Mouse (Mus musculus): Measurements from ENCODE around the gene Nipsnap2. TPM values are rescaled to one million over a fixed set of nuclear protein-coding genes. Genes with fewer than 3 reads are reported as not detected.

Nipsnap2 gene
- polyA plus RNA-seq, 1 experiment from 2014 or later, result 99.8 TPM

DNA sequence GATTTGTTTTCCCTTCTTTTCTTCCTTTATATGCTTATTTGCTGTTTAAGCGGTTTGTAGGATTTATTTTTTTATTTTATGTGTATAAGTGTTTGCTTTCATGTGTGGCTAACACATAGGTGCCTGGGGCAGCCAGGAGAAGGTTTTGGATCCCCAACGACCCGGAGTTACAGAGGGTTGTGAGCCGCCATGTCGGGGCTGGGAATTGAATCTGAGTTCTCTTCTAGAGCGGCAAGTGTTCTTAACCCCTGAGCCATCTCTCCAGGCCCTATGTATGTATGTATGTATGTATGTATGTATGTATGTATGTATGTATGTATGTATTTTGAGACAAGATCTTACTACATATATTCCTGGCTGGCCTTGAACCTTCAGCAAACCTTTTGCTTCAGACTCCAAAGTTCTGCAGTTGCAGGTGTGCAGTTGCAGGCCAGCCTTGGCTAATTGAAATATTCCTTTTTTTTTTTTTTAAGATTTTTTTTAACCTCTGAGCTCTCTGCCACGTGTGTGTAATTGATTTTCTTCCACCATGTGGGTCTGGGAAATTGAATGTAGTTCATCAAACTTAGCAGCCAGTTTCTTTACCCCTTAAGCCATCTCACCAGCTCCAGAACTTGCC is 1.0 kb downstream of the Nipsnap2 start:
- H3K4me2 ChIP-seq (replicated peaks; ENCODE audit: low read depth, low read length), result peak overlapping the region; percentile 66
- peak overlapping the region; percentile 97 for H3K27ac ChIP-seq (ENCODE audit: low read length)
- H3K9me3 ChIP-seq (ENCODE audit: low read length), result no peaks in the 10 kb centered on the region
- ATAC-seq, result no peak
- H3K27me3 ChIP-seq (replicated peaks; ENCODE audit: insufficient read depth, low read length), result no peaks in the 10 kb centered on the region
- DNase-seq (ENCODE audit: low spot score), result no peak
- TF ChIP-seq EP300 (IDR thresholded peaks at IDR 0.05) (no peak), CTCF (IDR thresholded peaks at IDR 0.05) (no peak)
- peak overlapping the region; percentile 89 for H3K4me3 ChIP-seq (ENCODE audit: low read depth, low read length)
- peaks cover 10% of the 10 kb centered on the region for H3K4me1 ChIP-seq (ENCODE audit: insufficient read depth, low read depth, low read length)
- no peaks in the 10 kb centered on the region for H3K36me3 ChIP-seq (ENCODE audit: insufficient read depth, low read length)
- H3K9ac ChIP-seq (replicated peaks; ENCODE audit: low read depth), result peak overlapping the region; percentile 89
- 21% methylated on average over 7 of the region's 7 CpGs for WGBS

DNA sequence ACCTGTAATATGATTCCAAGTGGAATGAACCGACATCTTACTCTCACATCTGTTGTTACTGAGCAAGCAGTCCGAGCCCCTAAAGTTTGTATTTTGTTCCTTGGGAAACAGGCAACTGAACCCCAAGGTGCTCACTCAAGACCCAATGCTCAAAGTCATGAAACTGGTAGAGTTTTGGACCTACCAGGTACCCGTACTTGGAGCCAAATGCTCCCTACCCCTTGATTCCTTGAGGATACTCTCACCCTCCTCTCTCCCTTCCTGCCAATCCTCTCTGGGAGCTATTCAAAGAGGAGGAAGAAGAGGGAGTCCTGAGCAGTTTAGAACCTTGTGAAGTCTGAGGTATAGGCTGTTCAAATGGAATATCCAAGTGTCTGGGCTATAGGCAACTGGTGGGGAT is 1.9 kb downstream of the Nipsnap2 start:
- Histone ChIP-seq H3K27me3 (replicated peaks; ENCODE audit: insufficient read depth, low read length) (no peaks in the 10 kb centered on the region), H3K4me1 (ENCODE audit: insufficient read depth, low read depth, low read length) (peaks cover 10% of the 10 kb centered on the region), H3K27ac (ENCODE audit: low read length) (no peak overlapping the region), H3K36me3 (ENCODE audit: insufficient read depth, low read length) (no peaks in the 10 kb centered on the region), H3K9me3 (ENCODE audit: low read length) (no peaks in the 10 kb centered on the region), H3K4me3 (ENCODE audit: low read depth, low read length) (no peak overlapping the region), H3K9ac (replicated peaks; ENCODE audit: low read depth) (no peak overlapping the region), H3K4me2 (replicated peaks; ENCODE audit: low read depth, low read length) (no peak overlapping the region)
- TF ChIP-seq CTCF (IDR thresholded peaks at IDR 0.05), result no peak
- no peak for TF ChIP-seq EP300 (IDR thresholded peaks at IDR 0.05)
- no peak for DNase-seq (ENCODE audit: low spot score)
- no peak for ATAC-seq
- WGBS, result 84% methylated on average over 3 of the region's 3 CpGs

DNA sequence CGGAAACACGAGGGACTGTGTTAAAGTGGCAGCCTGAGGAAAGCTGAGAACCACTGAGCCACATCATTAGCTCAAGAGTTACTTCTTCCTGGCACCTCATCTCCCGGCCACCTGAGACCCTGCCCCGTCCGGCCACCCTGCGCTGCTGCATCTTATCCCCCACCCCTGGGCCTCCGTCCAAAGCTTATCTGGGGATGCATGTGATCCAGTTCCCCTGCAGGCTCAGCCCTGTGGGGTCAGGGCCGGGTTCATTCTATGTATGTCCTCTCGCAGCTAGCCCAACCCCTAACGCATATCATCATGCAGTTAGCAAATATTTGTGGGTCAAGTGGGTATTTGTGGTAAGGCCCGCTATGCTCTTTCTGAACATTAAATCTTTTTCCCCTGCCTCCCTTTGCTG is 4.4 kb downstream of the Nipsnap2 start:
- Histone ChIP-seq H3K36me3 (ENCODE audit: insufficient read depth, low read length) (no peaks in the 10 kb centered on the region), H3K4me1 (ENCODE audit: insufficient read depth, low read depth, low read length) (peaks cover 10% of the 10 kb centered on the region), H3K27me3 (replicated peaks; ENCODE audit: insufficient read depth, low read length) (no peaks in the 10 kb centered on the region), H3K9ac (replicated peaks; ENCODE audit: low read depth) (no peak overlapping the region), H3K27ac (ENCODE audit: low read length) (no peak overlapping the region), H3K4me3 (ENCODE audit: low read depth, low read length) (no peak overlapping the region), H3K4me2 (replicated peaks; ENCODE audit: low read depth, low read length) (0 out of 2 replicates have a peak overlapping the region, but pooled peaks have one; percentile 2), H3K9me3 (ENCODE audit: low read length) (no peaks in the 10 kb centered on the region)
- peak; percentile 24 for DNase-seq (ENCODE audit: low spot score)
- no peak for ATAC-seq
- TF ChIP-seq EP300 (IDR thresholded peaks at IDR 0.05), result no peak
- TF ChIP-seq CTCF (IDR thresholded peaks at IDR 0.05), result no peak
- 18% methylated on average over 11 of the region's 11 CpGs for WGBS

DNA sequence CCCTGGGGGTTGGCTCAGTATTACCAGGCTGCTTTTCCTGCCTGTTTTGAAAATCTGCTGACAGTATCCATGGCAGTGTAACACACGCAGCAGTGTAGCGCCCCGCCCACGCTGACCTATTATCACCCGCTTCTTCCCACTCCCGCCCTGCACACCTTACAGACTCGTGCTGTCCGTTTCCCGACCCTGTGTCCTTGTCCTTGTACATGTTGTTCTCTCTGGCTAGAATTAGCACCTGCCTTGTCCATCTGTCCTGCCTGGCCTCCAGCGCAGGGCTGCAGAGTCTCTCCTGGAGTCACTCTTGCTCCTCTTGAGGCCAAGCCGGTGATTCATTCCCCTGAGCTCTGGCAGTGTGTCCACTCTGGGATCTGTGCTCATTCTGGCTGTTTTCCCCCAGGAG is 5.5 kb downstream of the Nipsnap2 start:
- Histone ChIP-seq H3K4me2 (replicated peaks; ENCODE audit: low read depth, low read length) (no peak overlapping the region), H3K4me3 (ENCODE audit: low read depth, low read length) (no peak overlapping the region), H3K27me3 (replicated peaks; ENCODE audit: insufficient read depth, low read length) (no peaks in the 10 kb centered on the region), H3K36me3 (ENCODE audit: insufficient read depth, low read length) (no peaks in the 10 kb centered on the region), H3K9me3 (ENCODE audit: low read length) (no peaks in the 10 kb centered on the region), H3K9ac (replicated peaks; ENCODE audit: low read depth) (0 out of 2 replicates have a peak overlapping the region, but pooled peaks have one; percentile 2), H3K4me1 (ENCODE audit: insufficient read depth, low read depth, low read length) (peaks cover 10% of the 10 kb centered on the region), H3K27ac (ENCODE audit: low read length) (no peak overlapping the region; the same call in 1 of the 2 replicates)
- TF ChIP-seq CTCF (IDR thresholded peaks at IDR 0.05) (no peak), EP300 (IDR thresholded peaks at IDR 0.05) (no peak)
- ATAC-seq (peak; percentile 41), DNase-seq (ENCODE audit: low spot score) (peak; percentile 32)
- WGBS, result 50% methylated on average over 11 of the region's 11 CpGs

DNA sequence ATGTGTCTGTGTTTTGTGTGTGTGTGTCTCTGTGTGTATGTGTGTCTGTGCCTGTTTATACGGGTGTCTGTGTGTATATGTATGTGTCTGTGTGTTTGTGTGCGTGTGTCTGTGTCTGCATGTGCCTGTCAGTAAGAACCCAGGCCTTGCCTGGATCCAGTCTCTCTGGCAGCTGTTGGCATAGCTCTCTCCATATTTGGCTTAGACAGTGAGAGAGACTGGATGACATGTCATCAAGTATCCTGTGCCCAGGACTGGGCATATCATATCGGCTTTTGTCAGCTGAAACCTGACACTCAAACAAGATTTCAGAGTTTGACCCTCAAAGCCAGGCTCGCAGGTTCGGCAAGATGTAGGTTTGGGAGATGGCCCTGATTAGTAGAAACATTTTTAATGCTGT is 6.2 kb downstream of the Nipsnap2 start:
- no peaks in the 10 kb centered on the region for H3K27me3 ChIP-seq (replicated peaks; ENCODE audit: insufficient read depth, low read length)
- TF ChIP-seq EP300 (IDR thresholded peaks at IDR 0.05) (no peak), CTCF (IDR thresholded peaks at IDR 0.05) (no peak)
- H3K4me3 ChIP-seq (ENCODE audit: low read depth, low read length), result no peak overlapping the region
- no peaks in the 10 kb centered on the region for H3K36me3 ChIP-seq (ENCODE audit: insufficient read depth, low read length)
- DNase-seq (ENCODE audit: low spot score) (no peak), ATAC-seq (no peak)
- peaks cover 10% of the 10 kb centered on the region for H3K4me1 ChIP-seq (ENCODE audit: insufficient read depth, low read depth, low read length)
- H3K27ac ChIP-seq (ENCODE audit: low read length), result no peak overlapping the region
- no peak overlapping the region for H3K9ac ChIP-seq (replicated peaks; ENCODE audit: low read depth)
- 60% methylated on average over 5 of the region's 5 CpGs for WGBS
- H3K4me2 ChIP-seq (replicated peaks; ENCODE audit: low read depth, low read length), result no peak overlapping the region
- no peaks in the 10 kb centered on the region for H3K9me3 ChIP-seq (ENCODE audit: low read length)

DNA sequence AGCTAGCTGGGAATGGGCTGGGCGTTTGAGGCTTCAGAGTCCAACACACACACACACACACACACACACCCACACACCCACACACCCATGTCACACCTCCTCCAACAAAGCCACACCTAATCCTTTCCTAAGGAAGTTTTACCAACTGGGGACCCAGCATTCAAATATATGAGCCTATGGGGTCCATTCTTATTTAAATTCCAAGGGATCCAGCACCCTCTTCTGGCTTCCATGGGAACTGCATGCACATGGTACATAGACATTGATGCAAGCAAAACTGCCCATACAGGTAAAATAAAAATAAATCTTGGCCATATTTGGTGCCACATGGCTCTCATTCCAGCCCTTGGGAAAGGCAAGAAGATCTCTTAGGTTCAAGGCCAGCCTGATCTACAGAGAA is 16.1 kb downstream of the Nipsnap2 start:
- Histone ChIP-seq H3K9ac (replicated peaks; ENCODE audit: low read depth) (no peak overlapping the region), H3K27me3 (replicated peaks; ENCODE audit: insufficient read depth, low read length) (no peaks in the 10 kb centered on the region), H3K9me3 (ENCODE audit: low read length) (no peaks in the 10 kb centered on the region), H3K4me1 (ENCODE audit: insufficient read depth, low read depth, low read length) (no peaks in the 10 kb centered on the region), H3K4me2 (replicated peaks; ENCODE audit: low read depth, low read length) (no peak overlapping the region), H3K36me3 (ENCODE audit: insufficient read depth, low read length) (peaks cover 8% of the 10 kb centered on the region; the same call in 1 of the 2 replicates), H3K27ac (ENCODE audit: low read length) (no peak overlapping the region), H3K4me3 (ENCODE audit: low read depth, low read length) (no peak overlapping the region)
- TF ChIP-seq EP300 (IDR thresholded peaks at IDR 0.05) (no peak), CTCF (IDR thresholded peaks at IDR 0.05) (peak; percentile 77)
- WGBS, result 100% methylated on average over 1 of the region's 1 CpGs
- ATAC-seq (no peak), DNase-seq (ENCODE audit: low spot score) (peak; percentile 37)
